Mouse (Mus musculus): ENCODE results near the gene Pfkfb2.

DNA sequence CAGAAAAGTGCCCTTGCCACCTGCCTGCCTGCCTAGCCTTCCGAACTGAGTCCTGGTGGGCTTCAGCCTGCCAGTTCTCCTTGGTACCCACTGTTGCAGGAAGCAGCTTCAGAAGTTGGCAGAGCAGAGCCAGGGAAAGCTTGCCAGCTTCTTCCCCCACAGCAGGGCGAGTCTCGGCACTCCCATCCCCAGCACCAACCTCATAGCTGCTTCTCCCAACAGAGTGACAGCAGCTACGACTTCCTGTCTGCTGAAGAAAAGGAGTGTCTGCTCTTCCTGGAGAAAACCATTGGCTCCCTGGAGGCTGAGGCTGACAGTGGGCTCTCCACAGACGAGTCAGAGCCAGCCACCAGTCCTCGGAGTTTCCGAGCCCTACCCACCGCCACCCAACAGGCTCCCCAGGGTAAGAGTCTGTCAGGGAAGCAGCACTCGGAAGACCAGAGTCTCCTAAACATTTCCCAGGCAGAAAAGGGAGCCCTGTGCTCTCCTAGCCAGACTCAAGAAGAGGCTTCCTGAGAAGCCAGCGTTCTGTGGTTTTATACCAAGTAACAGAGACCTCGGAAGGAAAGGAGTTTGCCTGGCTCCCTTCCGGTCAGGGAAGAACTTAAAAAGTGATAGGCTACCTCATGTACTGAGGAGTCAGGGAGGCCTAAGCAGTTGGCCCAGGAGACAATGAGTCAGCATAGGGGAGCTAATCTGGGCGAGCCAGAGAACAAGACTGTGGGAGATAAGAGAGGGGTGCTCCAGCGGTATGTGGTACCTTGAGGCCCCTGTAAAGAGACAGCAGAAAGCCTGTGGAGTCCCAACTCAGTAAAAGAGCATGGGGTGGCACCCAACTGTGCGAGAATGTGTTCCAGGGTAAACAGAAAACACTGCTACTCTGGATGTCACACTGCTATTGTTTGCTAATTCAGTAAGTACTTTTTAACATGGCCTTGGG, 12.0 kb upstream of the Pfkfb2 start:
- no peak for TF ChIP-seq EP300 (optimal IDR thresholded peaks at IDR 0.05)
- TF ChIP-seq CTCF (IDR thresholded peaks at IDR 0.05; ENCODE audit: low read depth) = no peak

Measured in stomach, postnatal 0 days (tissue).